Mouse (Mus musculus): Measurements from ENCODE around the gene Rapgef5. TPM values are rescaled to one million over a fixed set of nuclear protein-coding genes. Genes with fewer than 3 reads are reported as not detected.

Gene Rapgef5
- total RNA-seq, 4 experiments from 2014 or later: 193 to 200 (median 198) TPM

DNA sequence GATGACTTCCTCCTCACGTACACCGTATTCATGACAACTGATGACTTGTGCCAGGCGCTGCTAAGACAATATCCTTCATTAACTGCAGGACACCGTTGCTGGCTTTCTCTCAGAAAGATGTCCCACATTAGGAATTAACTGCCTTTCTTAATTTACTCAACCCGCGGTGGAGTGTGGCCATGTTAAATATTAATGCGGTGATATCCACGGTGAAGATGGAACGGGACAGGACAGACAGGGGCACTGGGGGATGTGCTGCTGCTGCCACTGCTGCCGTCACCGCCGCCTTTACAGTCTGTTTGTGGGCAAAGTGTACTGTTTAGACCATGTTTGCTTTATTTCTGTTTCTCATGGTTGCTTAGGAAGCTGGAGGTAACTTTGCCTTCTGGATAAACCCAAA, 193.0 kb downstream of the Rapgef5 start:
- no peak for DNase-seq (ENCODE audit: low spot score in 2 of 2)

DNA sequence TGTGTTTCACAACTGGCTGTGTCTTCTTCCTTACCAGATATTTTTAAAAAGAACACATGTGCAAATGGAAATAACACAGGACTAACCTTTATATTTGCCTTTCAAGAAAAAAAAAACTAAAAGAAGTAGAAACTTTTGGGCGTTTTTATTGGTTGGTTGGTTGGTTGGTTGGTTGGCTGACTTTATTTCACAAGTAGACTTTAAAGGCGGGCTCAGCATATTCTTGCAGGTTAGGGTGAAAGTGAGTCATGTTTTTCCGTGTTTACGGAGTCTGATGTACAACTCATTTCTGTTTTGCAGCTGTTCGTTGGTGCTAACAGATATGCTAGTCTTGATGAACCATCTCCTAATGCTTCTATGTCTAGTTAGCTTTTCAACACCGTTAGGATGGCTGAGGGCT, 196.2 kb downstream of the Rapgef5 start:
- DNase-seq (ENCODE audit: low spot score in 2 of 2): no peak

GRCm38 (mm10) chr12:117713616-117714015, 197.3 kb downstream of the Rapgef5 start:
- no peak for DNase-seq (ENCODE audit: low spot score in 2 of 2)

DNA sequence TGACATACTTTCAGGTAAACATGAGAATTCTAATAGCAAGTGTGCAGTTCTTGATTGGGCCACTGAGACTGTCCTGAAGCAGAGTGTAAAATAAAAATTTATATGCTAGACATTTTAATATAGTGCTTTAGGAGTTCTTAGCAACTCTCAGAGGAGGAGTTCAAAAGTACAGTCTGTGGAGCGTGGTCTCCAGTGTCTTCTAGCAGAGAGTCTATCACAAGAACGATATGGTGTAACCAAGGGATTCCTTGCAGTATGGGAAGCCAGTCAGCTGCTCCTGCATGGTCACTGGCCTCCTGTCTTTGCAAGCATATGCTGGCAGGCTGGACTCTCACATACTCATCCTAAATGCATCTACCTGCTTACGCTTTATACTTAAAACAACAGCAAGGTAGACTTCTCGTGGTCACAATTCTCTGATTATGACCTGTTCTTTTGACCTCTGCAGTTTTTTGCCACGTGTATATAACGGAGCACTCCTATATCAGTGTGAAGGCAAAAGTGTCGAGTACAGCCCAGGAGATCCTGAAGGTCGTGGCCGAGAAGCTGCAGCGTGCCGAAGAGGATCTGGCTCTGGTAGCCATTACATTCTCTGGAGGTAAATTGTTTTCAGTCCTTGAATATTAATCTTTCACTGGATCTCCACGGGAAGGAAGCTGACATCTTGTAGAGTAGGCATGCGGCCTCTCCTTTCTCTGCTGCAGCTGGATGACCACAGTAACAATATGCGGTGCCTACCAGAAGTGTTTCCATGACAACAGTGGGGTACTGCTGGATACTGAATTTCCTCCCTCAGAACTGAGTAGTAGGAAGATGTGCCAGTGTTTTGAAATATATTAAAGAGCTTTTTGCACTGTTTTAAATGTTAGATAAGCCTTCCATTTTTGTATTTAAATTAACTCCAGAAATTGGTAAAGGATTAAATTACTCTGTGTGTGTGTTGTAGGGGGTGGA, 204.8 kb downstream of the Rapgef5 start:
- no peak for DNase-seq (ENCODE audit: low spot score in 2 of 2)

GRCm38 (mm10) chr12:117721748-117722150, 205.5 kb downstream of the Rapgef5 start:
- no peak for DNase-seq (ENCODE audit: low spot score in 2 of 2)

DNA sequence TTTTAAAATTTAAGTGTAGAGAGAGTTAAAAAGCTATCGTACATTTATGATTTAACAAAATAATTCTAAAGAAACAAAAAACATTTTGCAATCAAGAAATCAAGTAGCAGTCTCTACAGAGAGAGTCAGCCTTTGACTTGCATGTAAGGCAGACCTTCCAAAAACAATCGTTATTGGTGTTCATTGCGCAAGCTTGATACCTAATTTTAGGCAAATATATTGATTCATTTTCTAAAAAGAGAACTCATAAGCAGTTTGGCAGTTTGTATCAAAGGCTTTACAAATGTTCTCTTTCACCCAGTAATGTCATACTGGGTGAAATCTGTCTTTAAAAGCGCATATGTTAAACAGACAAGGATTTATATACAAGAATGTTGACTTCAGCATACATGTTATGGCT, 208.7 kb downstream of the Rapgef5 start:
- no peak for DNase-seq (ENCODE audit: low spot score in 2 of 2)

DNA sequence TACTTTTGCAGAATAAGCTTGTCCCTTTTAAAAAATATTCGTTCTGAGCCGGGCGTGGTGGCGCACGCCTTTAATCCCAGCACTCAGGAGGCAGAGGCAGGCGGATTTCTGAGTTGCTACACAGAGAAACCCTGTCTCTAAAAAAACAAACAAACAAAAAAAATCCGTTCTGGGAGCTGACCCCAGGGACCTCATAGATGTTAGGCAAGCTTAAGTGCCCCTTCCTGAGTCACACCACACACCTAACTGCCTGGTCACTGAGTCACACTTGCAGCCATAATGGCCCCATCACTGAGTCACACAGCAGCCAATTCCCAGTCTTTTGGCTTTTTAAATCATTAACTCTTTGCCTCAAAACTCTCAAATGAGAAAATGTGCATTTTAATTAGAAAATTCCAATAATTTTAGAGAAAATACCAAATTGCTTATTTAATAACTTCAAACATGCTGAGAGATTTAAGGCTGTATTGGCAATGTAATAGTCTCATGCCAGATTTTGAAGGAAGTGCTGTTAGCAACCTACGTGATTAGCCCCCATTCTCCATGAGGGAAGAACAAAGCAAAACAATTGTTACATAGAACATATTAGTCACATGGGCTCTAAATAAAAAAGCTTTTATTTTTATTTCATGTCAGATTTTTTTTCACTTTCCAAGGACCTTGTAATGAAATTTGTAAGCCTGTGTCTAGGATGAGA, 211.3 kb downstream of the Rapgef5 start:
- no peak for DNase-seq (ENCODE audit: low spot score in 2 of 2)

- no peak for DNase-seq (ENCODE audit: low spot score in 2 of 2)
Measured at GRCm38 (mm10) chr12:117728178-117728611, 211.9 kb downstream of the Rapgef5 start.

DNA sequence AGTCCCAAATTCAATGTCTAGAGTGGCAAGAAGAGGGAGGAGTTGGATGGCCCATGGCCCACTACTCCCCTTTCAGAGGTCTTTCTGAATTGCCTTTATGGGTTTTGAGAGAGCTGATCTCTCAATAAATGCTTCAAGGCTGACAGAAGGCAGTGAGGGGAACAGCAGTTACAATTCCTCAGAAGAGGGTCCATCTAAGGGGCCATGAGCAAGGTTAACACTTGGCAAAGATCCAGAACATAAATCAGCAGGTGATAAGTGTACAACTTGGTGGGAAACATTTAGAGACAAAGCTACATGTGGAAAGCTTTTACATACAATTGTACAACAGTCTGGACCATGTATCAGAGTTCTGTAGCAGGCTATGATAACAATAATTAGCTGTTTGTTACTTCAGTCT, 217.3 kb downstream of the Rapgef5 start:
- DNase-seq (ENCODE audit: low spot score in 2 of 2): no peak

DNA sequence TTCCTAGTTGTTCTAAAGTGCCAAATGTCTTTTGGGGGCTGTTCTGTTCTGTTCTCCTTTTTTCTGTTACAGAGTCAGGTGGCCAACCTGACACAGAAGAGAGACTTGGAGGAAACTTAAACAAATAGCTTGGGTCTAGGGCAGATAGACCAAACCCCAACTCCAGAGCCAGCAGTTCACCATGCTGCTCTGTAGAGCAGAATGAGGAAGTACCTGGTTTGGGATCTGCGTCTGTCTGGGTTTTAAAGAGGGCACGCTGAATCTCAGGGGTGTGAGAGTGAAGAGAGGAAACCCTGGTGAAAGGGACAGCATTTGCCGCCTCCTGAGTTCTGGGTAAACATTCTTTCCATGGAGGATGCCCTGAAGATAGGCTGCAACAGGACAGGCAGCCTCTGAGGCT, 219.9 kb downstream of the Rapgef5 start:
- DNase-seq (ENCODE audit: low spot score in 2 of 2): no peak

DNA sequence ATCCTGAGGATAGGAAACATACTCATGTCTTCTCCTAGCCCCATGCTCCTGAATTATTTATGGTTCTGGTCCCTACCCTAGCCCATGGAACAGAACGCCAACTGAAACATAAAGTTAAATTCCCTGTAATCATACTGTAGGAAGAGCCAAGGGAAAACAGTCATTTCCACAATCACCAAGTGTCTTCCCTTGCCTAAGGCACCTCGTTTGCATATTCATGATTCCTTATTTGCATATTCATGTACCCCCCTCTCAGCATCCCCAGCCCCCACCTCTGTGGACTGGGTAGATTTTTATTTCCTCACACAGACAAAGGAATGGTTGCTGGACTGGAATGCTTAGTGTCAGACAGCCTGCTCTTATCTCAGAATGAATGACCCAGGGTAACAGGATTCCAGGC, 220.6 kb downstream of the Rapgef5 start:
- DNase-seq (ENCODE audit: low spot score in 2 of 2): no peak

- no peak for DNase-seq (ENCODE audit: low spot score in 2 of 2)
Measured at GRCm38 (mm10) chr12:117737332-117738031, 221.2 kb downstream of the Rapgef5 start.

DNA sequence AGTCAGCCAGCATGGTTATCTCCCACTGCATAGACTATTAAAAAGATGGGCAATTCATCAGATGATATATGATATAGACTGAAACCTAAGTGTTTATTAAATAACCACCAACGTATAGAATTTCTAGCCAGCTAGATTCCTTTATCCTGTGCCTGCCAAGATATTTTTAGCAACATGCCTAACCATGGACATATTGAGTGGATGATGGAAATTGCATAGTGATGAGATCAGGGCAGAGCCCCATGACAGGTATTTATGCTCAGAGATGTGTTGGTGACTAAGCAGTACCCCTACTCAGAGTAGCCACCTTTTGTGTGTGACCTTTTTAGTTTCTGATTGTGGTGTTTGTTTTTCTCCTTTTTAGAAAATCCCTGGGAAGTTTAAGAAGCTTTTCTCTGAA, 226.2 kb downstream of the Rapgef5 start:
- no peak for DNase-seq (ENCODE audit: low spot score in 2 of 2)

- DNase-seq (ENCODE audit: low spot score in 2 of 2): no peak
Measured at GRCm38 (mm10) chr12:117744580-117745483, 228.6 kb downstream of the Rapgef5 start.

- DNase-seq (ENCODE audit: low spot score in 2 of 2): no peak
Measured at GRCm38 (mm10) chr12:117746611-117747010, 230.3 kb downstream of the Rapgef5 start.

DNA sequence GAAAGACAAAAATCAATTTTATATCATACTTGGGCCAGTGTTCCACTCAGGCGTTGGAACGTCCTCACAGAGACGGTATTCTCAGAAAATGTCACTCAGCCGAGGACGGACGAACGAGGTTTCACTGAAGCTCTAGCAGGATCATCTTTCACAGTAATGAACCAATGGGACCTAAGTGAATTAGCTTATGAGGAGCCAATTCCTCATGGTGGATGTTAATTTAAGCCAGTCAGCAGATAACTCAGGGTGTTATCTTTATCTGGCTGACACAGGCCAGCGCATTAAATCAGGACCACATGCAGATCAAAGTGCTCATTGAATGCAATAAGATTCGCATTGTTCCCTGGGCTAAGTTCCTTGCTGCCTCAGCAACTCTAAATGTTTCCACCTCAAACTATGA, 234.8 kb downstream of the Rapgef5 start:
- no peak for DNase-seq (ENCODE audit: low spot score in 2 of 2)

GRCm38 (mm10) chr12:117751520-117752383, 235.5 kb downstream of the Rapgef5 start:
- no peak for DNase-seq (ENCODE audit: low spot score in 2 of 2)

- DNase-seq (ENCODE audit: low spot score in 2 of 2): no peak
Measured at GRCm38 (mm10) chr12:117756010-117756409, 239.7 kb downstream of the Rapgef5 start.

- DNase-seq (ENCODE audit: low spot score in 2 of 2): no peak
Measured at GRCm38 (mm10) chr12:117760373-117760772, 244.1 kb downstream of the Rapgef5 start.

DNA sequence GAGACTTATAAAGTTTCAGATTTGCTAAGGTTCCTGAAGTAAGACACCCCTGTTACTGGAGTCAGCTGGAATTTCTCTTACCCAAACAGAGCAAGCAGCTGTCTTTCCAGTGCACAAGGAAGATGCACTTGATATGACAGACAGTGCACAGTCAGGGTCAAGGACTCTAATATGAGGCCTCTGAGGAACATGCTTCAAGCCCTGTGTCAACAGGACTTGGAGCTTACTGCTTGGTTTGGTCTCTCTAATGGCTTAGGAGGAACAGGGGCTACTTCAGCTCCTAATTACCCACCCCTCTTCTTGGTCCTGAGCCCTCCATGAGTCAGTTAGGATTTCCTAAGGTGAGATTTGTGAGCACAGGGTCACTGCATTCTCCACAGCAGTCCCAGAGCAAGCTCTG, 244.6 kb downstream of the Rapgef5 start:
- DNase-seq (ENCODE audit: low spot score in 2 of 2): no peak
